Mouse (Mus musculus) intestine, embryonic 16.5 days (tissue): Measurements from ENCODE around the gene Slc4a8. TPM values are rescaled to one million over a fixed set of nuclear protein-coding genes. Genes with fewer than 3 reads are reported as not detected.

Source experiments
- ATAC-seq: fragments of 200-750 bp; cut with Nextera tagmentation; 2 replicates; pipeline ENCODE4 v1.8.0; 2017; ENCODE audit warnings: moderate TSS enrichment, moderate library complexity
- H3K27ac ChIP-seq: fragments of 300-500 bp; sonication (generic); 2 replicates; pipeline ENCODE4 v1.5.1; 2014; ENCODE audit warnings: mild to moderate bottlenecking, low read length
- H3K27me3 ChIP-seq: fragments of 300-500 bp; sonication (generic); replicated peaks from 2 replicates; pipeline ENCODE4 v1.6.1; 2014; ENCODE audit warnings: low read length, control low read depth, mixed read lengths; ENCODE audit not compliant: control insufficient read depth, insufficient read depth
- H3K36me3 ChIP-seq: fragments of 300-500 bp; sonication (generic); 2 replicates; pipeline ENCODE4 v1.6.1; 2014; ENCODE audit warnings: low read length, control low read depth; ENCODE audit not compliant: control insufficient read depth, insufficient read depth
- H3K4me1 ChIP-seq: fragments of 300-500 bp; sonication (generic); 2 replicates; pipeline ENCODE4 v1.6.1; 2014; ENCODE audit warnings: low read length, control low read depth, mixed read lengths; ENCODE audit not compliant: control insufficient read depth, insufficient read depth
- H3K4me2 ChIP-seq: fragments of 300-500 bp; sonication (generic); 2 replicates; pipeline ENCODE4 v1.6.1; 2014; ENCODE audit warnings: low read depth, low read length, control low read depth
- H3K4me3 ChIP-seq: fragments of 300-500 bp; sonication (generic); 2 replicates; pipeline ENCODE4 v1.5.1; 2014; ENCODE audit warnings: mild to moderate bottlenecking, low read length
- H3K9ac ChIP-seq: fragments of 300-500 bp; sonication (generic); 2 replicates; pipeline ENCODE4 v1.6.1; 2014; ENCODE audit warnings: low read depth, low read length
- H3K9me3 ChIP-seq: fragments of 300-500 bp; sonication (generic); 2 replicates; pipeline ENCODE4 v1.6.1; 2016; ENCODE audit warnings: low read length, control low read depth; ENCODE audit not compliant: control insufficient read depth
- WGBS: fragments of 180-500 bp; shearing (Covaris S2); extraction: QIAGEN DNeasy Blood & Tissue Kit; methylation state at CpG from one replicate; pipeline ENCODE4 v1.1.7; 2014; 5-methylcytosine and 5-hydroxymethylcytosine counted together
- polyA plus RNA-seq: library from polyadenylated mRNA; unstranded; fragments of >200 nt; fragmentation: Nextera tagmentation; extraction: Ambion mirVana; gene quantifications from 2 replicates; pipeline ENCODE4 v1.2.1, GENCODE M21; 2015

Gene Slc4a8
- polyA plus RNA-seq, 1 experiment from 2014 or later, result 3.2 TPM

GRCm38 (mm10) chr15:100722564-100722963 lies 39.0 kb upstream of the Slc4a8 start:
- 0 out of 2 replicates have a peak, but pooled peaks cover 8% of the 10 kb centered on the region for H3K4me1 ChIP-seq
- H3K4me2 ChIP-seq, result peak overlapping the region; percentile 23; the same call in 1 of the 2 replicates
- no peaks in the 10 kb centered on the region for H3K27me3 ChIP-seq
- H3K27ac ChIP-seq, result peak overlapping the region; percentile 71
- no peaks in the 10 kb centered on the region for H3K9me3 ChIP-seq
- H3K9ac ChIP-seq, result no peak overlapping the region
- no peaks in the 10 kb centered on the region for H3K36me3 ChIP-seq
- 58% methylated on average over 6 of the region's 6 CpGs for WGBS
- no peak overlapping the region for H3K4me3 ChIP-seq
- peak; percentile 62 for ATAC-seq

GRCm38 (mm10) chr15:100723505-100723904 lies 38.0 kb upstream of the Slc4a8 start:
- Histone ChIP-seq H3K36me3 (no peaks in the 10 kb centered on the region), H3K4me2 (no peak overlapping the region), H3K27ac (no peak overlapping the region), H3K9me3 (no peaks in the 10 kb centered on the region), H3K9ac (no peak overlapping the region), H3K4me1 (peaks cover 10% of the 10 kb centered on the region; the same call in 1 of the 2 replicates), H3K4me3 (no peak overlapping the region), H3K27me3 (no peaks in the 10 kb centered on the region; the same call in 1 of the 2 replicates)
- ATAC-seq, result no peak
- 64% methylated on average over 14 of the region's 14 CpGs for WGBS

GRCm38 (mm10) chr15:100726721-100727120 lies 34.8 kb upstream of the Slc4a8 start:
- no peak overlapping the region for H3K4me3 ChIP-seq
- H3K27me3 ChIP-seq, result peaks cover 10% of the 10 kb centered on the region
- no peak overlapping the region for H3K27ac ChIP-seq
- 81% methylated on average over 11 of the region's 11 CpGs for WGBS
- ATAC-seq, result no peak
- H3K4me2 ChIP-seq, result no peak overlapping the region
- H3K9ac ChIP-seq, result no peak overlapping the region
- H3K9me3 ChIP-seq, result no peaks in the 10 kb centered on the region
- H3K4me1 ChIP-seq, result peaks cover 18% of the 10 kb centered on the region
- no peaks in the 10 kb centered on the region for H3K36me3 ChIP-seq

- no peaks in the 10 kb centered on the region for H3K9me3 ChIP-seq
- peak overlapping the region; percentile 50; the same call in 1 of the 2 replicates for H3K9ac ChIP-seq
- 0 out of 2 replicates have a peak overlapping the region, but pooled peaks have one; percentile 29 for H3K27ac ChIP-seq
- no peaks in the 10 kb centered on the region for H3K36me3 ChIP-seq
- no peak overlapping the region for H3K4me2 ChIP-seq
- H3K4me3 ChIP-seq, result no peak overlapping the region
- H3K27me3 ChIP-seq, result peaks cover 10% of the 10 kb centered on the region
- peak; percentile 75 for ATAC-seq
- peaks cover 13% of the 10 kb centered on the region for H3K4me1 ChIP-seq
- 65% methylated on average over 11 of the region's 11 CpGs for WGBS
These were observed 33.7 kb upstream of the Slc4a8 start for GRCm38 (mm10) chr15:100727834-100728233.

- H3K27ac ChIP-seq, result no peak overlapping the region
- no peaks in the 10 kb centered on the region for H3K36me3 ChIP-seq
- H3K9me3 ChIP-seq, result no peaks in the 10 kb centered on the region
- 42% methylated on average over 9 of the region's 9 CpGs for WGBS
- H3K9ac ChIP-seq, result peak overlapping the region; percentile 50
- peak; percentile 16; the same call in 1 of the 2 replicates for ATAC-seq
- peaks cover 10% of the 10 kb centered on the region for H3K27me3 ChIP-seq
- H3K4me2 ChIP-seq, result peak overlapping the region; percentile 46
- peaks cover 13% of the 10 kb centered on the region for H3K4me1 ChIP-seq
- peak overlapping the region; percentile 39 for H3K4me3 ChIP-seq
These were observed 33.0 kb upstream of the Slc4a8 start for GRCm38 (mm10) chr15:100728586-100728985.

- H3K36me3 ChIP-seq, result no peaks in the 10 kb centered on the region
- no peaks in the 10 kb centered on the region for H3K9me3 ChIP-seq
- peaks cover 13% of the 10 kb centered on the region for H3K4me1 ChIP-seq
- WGBS, result 7% methylated on average over 56 of the region's 57 CpGs
- peak within 1 kb of the TSS; percentile 50 for H3K9ac ChIP-seq
- H3K4me2 ChIP-seq, result peak within 1 kb of the TSS; percentile 46
- peaks cover 10% of the 10 kb centered on the region for H3K27me3 ChIP-seq
- peak; percentile 53 for ATAC-seq
- peak within 1 kb of the TSS; percentile 39 for H3K4me3 ChIP-seq
- no peak within 1 kb of the TSS for H3K27ac ChIP-seq
These were observed 32.1 kb upstream of the Slc4a8 start, which contains the start of gene Galnt6 for GRCm38 (mm10) chr15:100729281-100729985. Gene Galnt6, minus strand, starts transcription at chr15:100729376.

- H3K4me2 ChIP-seq, result no peak overlapping the region
- no peaks in the 10 kb centered on the region for H3K36me3 ChIP-seq
- no peak overlapping the region for H3K9ac ChIP-seq
- peaks cover 10% of the 10 kb centered on the region for H3K27me3 ChIP-seq
- peaks cover 13% of the 10 kb centered on the region for H3K4me1 ChIP-seq
- no peak overlapping the region for H3K27ac ChIP-seq
- H3K9me3 ChIP-seq, result no peaks in the 10 kb centered on the region
- 41% methylated on average over 9 of the region's 9 CpGs for WGBS
- 0 out of 2 replicates have a peak, but pooled peaks have one; percentile 30 for ATAC-seq
- H3K4me3 ChIP-seq, result no peak overlapping the region
These were observed 30.5 kb upstream of the Slc4a8 start for GRCm38 (mm10) chr15:100731081-100731480.

GRCm38 (mm10) chr15:100732580-100732979 lies 29.0 kb upstream of the Slc4a8 start:
- Histone ChIP-seq H3K9me3 (no peaks in the 10 kb centered on the region), H3K9ac (no peak overlapping the region), H3K27ac (no peak overlapping the region), H3K27me3 (peaks cover 10% of the 10 kb centered on the region), H3K4me2 (no peak overlapping the region), H3K4me1 (peaks cover 13% of the 10 kb centered on the region), H3K36me3 (no peaks in the 10 kb centered on the region), H3K4me3 (no peak overlapping the region)
- WGBS, result 33% methylated on average over 5 of the region's 5 CpGs
- no peak; the same call in 1 of the 2 replicates for ATAC-seq

- no peak overlapping the region for H3K27ac ChIP-seq
- 91% methylated on average over 14 of the region's 15 CpGs for WGBS
These were observed 26.2 kb upstream of the Slc4a8 start for GRCm38 (mm10) chr15:100735095-100735952.

More at GRCm38 (mm10) chr15:100735095-100735952, 26.2 kb upstream of the Slc4a8 start:
- Histone ChIP-seq H3K27me3 (no peaks in the 10 kb centered on the region), H3K4me2 (no peak overlapping the region), H3K9me3 (no peaks in the 10 kb centered on the region), H3K36me3 (no peaks in the 10 kb centered on the region), H3K4me3 (no peak overlapping the region), H3K4me1 (no peaks in the 10 kb centered on the region), H3K9ac (no peak overlapping the region)
- no peak for ATAC-seq
